Mouse (Mus musculus): ENCODE measurements around the gene Gnat1.

Gnat1 gene

GRCm38 (mm10) chr9:107645577-107645976 is 33.9 kb downstream of the Gnat1 start:
- peak; percentile 78 for DNase-seq (ENCODE audit: low read depth, low spot score)

- no peak for DNase-seq (ENCODE audit: low read depth, low spot score)
Observed at GRCm38 (mm10) chr9:107645153-107645510, 34.4 kb downstream of the Gnat1 start.

- peak; percentile 92 for DNase-seq (ENCODE audit: low read depth, low spot score)
Observed at GRCm38 (mm10) chr9:107644495-107645152, 34.9 kb downstream of the Gnat1 start.

DNA sequence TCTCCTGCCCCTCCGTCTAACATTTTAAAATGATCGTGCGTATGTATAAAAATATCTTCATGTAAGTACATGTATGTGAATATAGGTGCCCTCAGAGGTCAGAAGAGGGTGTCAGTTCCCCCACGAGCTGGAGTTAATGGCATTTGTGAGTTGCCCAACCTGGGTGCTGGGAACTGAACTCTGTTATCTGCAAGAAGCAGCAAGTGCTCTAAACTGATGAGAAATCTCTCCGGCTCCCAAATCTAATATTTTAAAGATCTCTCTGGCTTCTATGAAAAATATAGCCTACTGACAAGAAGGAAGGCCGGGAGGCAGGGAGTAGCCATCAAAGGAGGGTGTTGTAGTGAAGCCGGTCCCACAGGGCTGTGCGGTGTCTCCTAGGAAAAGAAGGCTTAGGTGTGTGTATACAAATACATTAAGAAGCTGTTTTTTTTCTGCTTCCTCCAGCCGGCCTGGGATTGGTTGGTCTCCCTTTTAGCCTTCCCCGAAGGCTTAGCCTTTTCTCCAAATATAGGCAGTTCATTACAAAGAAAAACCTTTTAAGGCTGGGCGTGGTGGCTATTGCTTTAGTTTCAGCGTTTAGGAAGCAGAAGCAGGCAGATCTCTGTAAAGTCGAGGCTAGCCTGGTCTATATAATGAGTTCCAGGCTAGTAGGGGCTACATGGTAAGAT is 35.8 kb downstream of the Gnat1 start:
- peak; percentile 60 for DNase-seq (ENCODE audit: low read depth, low spot score)

GRCm38 (mm10) chr9:107641666-107642065 is 37.8 kb downstream of the Gnat1 start:
- no peak for DNase-seq (ENCODE audit: low read depth, low spot score)

DNA sequence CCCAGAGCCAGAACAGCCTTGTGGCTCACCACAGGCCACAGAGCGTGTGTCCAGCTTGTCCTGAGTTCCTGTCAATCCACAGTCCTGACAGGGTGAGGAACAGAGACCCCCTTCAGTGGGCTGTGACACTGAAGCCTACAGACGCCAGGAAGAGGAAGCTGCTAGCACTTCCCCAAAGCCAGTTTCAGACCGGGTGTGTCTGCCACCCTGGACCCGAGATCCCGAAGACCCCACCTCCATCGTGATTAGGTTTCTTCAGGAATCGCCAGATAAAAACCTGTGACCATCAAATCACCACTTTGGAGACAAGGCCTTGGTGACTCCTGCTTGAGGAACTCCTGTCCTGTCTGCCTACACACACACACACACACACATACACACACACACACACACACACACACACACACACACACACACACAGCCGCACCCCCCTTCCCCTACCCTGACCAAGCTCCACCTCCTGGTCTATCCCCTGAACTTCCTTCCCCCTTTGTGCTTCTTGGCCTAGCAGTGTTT is 39.2 kb downstream of the Gnat1 start:
- DNase-seq (ENCODE audit: low read depth, low spot score), result peak; percentile 58

DNA sequence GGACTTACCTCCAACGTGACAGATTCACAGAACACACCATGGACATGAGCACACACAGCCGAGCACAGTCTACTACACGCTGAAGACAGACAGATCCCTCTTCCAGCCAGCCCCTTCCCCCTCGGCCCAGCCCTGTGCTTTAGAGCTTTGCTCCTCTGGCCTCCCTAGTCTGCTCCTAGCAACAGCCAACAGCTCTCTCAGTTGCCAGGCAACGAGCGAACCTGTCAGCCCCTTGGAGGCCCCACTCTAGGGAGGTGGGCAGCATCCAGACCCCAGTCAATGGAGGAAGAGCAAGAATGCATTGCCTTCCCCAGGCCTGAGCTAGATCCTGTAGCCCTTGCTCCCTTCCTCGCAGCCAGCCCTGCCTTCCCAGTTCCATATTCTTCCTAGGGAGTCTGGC is 42.4 kb downstream of the Gnat1 start:
- peak; percentile 43 for DNase-seq (ENCODE audit: low read depth, low spot score)

DNA sequence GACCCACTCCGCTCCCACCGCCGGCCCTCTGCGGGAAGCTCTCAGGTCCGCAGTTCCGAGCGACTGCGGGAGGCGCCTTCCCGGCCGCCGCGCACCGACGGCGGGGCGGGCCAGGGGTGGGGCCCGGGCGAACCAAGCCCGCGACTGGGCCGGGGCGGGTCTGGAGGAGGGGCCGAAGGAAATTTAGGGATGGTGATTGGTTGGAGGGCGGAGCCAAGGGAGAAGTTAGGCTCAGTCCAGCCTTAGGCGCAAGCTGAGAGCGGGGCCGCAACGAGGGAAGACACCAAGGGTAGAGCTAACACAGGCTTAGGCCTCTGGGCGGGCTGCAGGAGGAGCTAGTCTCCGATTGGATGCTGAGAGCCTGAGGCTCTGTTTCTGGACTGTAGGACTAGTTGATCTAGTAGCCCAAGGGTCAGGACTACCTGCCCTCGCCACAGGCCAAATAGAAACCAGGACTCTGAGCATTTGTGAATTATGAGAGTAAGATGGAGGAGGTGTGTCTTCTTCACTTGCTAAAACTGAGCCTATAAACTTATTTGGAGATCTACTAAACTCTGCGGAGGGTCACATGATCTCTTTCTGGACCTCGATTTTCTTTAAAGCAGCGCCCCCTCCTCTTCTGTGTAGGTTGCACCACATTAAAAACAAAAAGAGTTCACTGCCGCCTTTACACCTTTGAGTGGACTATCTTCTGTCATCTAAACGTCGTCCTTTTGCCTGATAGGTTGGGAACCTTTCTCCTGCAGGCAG is 44.1 kb downstream of the Gnat1 start, which contains the start of gene Gnai2:
Gnai2 (minus strand) TSS at position 89 of the 750 bp plus-strand sequence.
- DNase-seq (ENCODE audit: low read depth, low spot score), result peak; percentile 98

GRCm38 (mm10) chr9:107634406-107635278 is 44.9 kb downstream of the Gnat1 start:
- DNase-seq (ENCODE audit: low read depth, low spot score), result peak; percentile 48

GRCm38 (mm10) chr9:107633661-107634405 is 45.7 kb downstream of the Gnat1 start:
- DNase-seq (ENCODE audit: low read depth, low spot score), result no peak

DNA sequence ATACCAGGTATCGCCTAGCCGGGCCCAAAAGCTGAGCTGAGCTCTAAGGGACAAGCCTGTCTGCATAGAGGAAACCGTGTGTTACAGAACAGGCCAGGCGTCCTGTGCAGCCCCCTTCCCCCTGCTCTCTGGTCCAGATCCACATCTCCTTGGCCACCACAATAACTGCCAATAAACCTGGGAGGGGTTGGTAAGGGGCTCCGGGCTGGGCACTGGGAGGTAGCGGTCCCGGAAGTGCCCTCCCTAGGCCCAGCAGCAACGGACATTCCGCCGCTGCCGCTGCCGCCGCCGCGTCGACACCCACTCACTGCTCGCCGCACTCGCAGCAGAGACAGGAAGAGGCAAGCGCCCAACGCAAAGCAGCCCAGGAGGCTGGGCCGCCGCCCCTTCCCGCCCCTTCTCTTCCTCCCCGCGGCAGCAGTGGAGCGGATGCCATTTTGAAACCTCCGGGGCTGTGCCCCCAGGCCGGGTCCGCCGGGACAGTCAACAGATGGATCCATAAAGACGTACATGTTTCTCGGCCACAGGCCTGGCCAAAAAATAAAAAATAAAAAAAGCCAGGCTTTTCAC is 46.3 kb downstream of the Gnat1 start:
- DNase-seq (ENCODE audit: low read depth, low spot score), result peak; percentile 62

DNA sequence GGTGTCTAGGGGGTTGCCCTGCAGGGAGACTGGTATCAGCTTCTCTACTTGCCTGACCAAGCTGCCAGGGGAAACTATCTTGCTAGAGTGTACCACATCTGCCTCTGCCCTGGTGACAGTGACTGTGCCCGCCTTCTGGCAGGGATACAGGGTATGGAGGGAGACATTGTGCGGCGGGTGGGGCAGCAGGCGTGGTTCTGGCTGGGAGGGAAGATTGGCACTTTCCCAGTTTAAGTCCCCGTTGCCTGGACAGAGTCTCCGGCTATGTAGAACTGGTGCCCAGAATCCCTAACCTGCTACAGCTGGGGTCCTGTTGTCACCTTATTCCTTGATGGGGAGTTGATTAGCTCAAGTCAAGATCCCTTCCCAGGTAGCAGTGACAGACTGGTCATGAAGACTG is 47.0 kb downstream of the Gnat1 start:
- no peak for DNase-seq (ENCODE audit: low read depth, low spot score)

DNA sequence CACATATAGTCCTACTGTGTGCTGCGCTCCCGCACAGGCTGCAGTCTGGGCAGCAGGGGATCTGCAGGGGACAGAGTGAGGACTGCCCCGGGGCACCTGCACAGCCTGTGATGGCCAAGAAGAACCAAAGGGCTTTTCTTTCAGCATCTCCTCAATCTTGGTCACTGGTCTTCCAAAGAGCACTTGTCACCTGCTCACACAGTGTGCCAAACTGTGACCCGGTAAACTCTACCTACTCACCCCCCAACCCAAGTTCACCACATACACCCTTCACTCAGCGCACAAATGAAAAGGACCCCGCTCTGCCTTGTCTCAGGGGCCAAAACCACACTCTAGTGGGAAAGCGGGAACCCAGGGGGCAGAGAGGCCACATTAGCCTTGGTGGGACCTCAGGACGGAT is 47.7 kb downstream of the Gnat1 start:
- no peak for DNase-seq (ENCODE audit: low read depth, low spot score)

DNA sequence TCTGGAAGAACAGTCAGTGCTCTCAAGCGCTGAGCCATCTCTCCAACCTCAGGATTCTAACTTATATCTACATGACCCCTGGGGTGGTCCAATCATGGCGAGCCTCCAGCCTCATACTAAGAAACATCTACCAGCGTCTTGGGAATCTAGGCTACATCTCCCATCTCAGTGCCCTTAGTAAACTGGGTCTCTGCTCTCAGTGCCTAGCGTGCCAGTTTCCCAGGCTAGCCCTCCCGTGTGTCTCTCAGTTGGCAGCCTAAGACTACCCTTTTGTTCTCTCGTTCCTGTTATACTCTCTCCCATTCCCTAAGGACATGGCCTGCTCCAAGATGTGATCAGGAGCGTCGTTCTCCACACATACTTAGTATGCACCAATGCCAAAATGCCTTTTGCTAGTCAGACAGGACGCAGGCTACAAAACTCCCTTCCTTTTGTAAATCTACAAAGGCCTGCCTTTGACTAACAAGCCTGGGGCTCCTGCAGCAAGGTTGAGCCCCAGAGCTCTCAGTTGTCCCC is 48.1 kb downstream of the Gnat1 start:
- DNase-seq (ENCODE audit: low read depth, low spot score), result no peak

DNA sequence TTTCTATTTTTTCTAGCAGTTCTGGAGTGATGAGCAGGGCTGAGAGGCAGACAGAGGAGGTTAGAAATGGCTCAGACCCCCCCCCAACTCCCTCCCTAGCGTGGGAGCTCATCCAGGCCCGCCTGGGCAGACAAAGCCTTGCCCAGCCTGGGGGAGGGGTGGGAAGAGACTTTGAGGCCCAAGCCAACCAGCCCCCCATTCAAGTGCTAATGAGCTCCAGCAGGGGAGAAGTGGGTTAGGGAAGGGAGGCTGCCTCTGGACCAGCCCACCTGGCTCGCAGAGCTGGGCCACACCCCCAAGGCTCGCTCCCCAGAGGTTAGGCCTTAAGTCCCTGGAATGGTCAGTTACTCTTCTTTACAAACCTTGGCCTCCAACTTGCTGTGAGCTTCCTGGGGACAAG is 48.9 kb downstream of the Gnat1 start:
- DNase-seq (ENCODE audit: low read depth, low spot score), result peak; percentile 98

DNA sequence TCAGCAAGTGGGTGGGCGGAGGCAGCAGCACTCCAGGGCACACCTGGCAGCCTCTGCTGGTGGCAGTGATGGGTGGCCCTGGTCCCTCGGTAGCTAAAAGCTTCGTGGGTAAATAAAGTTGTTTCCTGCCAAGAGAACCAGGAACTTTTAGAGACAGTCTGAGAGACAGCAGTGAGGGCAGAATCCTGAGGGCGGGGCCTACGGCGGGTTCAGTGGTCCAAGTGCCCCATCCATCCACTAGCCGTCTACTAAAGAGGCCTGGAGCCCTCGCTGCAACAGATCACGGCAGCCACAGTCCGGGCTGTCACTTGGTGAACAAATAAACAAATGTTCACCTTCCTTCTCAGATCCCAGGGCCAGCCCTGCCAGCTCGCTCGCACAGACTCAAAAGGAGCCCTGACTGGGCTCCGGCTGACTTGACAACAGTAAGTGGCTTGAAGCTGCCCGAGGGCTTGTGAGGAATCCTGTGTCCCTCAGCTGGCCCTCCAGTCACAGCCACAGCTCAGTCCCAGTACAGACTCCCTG is 49.5 kb downstream of the Gnat1 start:
- DNase-seq (ENCODE audit: low read depth, low spot score), result no peak

DNA sequence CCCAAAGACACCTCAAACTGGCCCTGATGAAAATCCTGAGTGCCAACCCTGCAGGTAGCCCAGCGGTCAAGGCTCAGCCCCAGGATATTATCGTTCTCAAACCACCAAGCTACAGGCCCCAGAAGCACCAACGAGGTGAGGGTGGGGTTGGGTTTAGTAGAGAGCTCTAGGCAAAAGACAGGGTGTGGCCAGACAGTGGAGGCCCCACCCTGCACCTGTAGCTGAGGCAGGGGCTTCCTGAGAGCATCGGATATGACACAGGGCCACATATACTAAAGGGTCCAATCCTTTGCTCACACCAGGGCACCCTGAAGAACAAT is 50.1 kb downstream of the Gnat1 start:
- DNase-seq (ENCODE audit: low read depth, low spot score), result peak; percentile 69

GRCm38 (mm10) chr9:107628721-107629410 is 50.6 kb downstream of the Gnat1 start:
- DNase-seq (ENCODE audit: low read depth, low spot score), result no peak
